Mouse (Mus musculus): Measurements from ENCODE around the gene Cxcr4. TPM values are rescaled to one million over a fixed set of nuclear protein-coding genes. Genes with fewer than 3 reads are reported as not detected.
"Not testable (repeated sequence)": the region's sequence is repeated elsewhere in the genome, so short reads cannot be mapped to it uniquely, and the experiment has no call there.

The Cxcr4 gene
- total RNA-seq, 2 experiments from 2014 or later: 6.0 to 6.7 TPM

DNA sequence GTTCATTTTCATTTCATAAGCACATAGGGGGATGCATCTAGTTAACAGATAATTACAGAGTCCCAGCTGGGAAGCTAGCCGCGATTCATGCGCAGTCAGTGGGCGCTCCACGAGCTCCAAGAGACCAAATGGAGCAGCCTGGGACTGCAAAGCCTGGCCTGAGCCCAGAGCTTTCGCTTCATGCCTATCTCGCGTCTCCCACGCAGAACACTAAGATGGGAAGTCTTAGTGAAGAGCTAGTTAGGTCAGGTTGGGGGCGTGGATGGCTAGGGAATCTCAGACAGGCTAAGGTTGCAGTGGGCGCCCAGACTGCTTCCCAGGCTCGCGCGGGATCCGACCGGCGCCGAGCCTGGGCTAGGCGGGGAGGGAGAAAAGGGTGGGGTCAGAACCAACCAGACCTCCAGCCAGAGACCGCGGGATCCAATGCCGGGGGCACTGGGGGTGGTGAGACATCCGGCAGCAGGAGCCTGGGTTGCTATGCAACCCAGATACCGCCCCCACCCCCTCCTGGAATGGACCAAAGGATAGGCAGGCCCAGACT, 938 bp upstream of the Cxcr4 start:
- peak; percentile 64 to 83 for DNase-seq (ENCODE audit: low spot score in 2 of 2)
- peak overlapping the region; percentile 60 for H3K4me3 ChIP-seq
- peak overlapping the region; percentile 83 for H3K27ac ChIP-seq
- no peak for TF ChIP-seq CTCF (conservative IDR thresholded peaks at IDR 0.05)

DNA sequence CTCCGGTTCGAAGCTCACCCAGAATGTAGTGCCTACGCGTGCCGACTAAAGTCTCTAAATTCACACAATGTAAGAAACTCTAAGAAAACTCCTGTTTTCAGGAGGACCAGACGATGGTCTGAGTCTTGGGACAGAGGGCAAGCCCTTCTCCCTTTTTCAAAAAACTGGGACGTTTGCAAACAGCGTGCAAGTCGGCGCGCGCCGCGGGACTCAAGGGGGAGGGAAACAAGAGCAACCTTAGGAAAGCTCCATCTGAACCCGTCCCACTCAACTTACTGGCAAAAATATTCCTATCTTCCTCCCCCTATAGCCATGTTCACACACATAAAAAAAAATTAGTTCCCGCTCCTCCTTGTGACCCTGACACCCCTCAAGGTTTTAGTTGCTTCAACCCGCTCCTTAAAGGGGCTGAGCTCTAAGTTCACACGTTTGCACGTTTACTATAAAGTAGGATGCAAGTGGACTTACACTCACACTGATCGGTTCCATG, 327 bp downstream of the Cxcr4 start:
- DNase-seq (ENCODE audit: low spot score in 2 of 2): no peak
- H3K27ac ChIP-seq: peak overlapping the region; percentile 83; the same call in 1 of the 2 replicates
- TF ChIP-seq CTCF (conservative IDR thresholded peaks at IDR 0.05): no peak
- H3K4me3 ChIP-seq: peak overlapping the region; percentile 60

DNA sequence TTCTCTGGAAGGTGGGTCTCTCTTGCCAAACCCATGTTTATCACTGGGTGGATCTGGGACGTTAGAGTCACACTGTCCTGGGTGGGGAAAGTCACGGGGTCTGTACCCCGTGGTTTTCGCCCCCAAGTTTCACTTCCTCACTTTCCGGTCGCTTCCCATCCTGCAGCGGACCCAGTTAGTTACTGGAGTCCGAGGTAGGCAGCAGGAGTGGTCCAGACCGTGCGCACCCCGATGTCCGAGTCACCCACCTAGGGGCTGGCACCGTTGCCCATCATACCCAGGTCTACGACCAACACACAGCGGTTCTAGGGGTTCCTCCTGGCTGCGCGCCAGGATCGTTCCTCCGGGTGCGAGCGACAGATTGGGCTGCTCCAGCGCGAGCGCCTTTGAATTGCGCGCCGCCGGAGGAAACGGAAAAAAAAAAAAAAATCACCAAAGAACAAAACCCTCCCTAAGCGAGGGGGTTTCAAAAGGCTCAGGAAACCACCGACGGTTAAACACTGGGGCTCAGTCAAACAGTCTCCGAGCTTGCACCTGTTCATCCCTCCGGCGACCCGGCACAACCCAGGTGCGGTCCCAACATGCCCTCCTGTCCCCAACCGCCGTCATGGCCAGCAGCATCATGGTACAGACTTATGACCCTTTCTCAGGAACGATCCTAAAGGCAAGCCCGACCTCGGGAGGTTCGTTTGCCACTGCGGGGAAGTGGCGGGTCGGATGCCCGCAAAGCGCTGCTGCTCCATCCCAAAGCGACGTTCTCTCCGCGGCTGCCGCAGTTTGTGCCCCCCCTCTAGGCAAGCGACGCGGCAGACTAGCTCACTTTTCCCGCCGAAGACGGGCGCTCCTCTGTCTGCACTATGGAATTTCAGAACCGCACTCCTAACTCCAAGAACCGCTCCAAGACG, 1.0 kb downstream of the Cxcr4 start:
- Histone ChIP-seq H3K27ac (peak overlapping the region; percentile 83; the same call in 1 of the 2 replicates), H3K4me3 (peak overlapping the region; percentile 60)
- no peak for TF ChIP-seq CTCF (conservative IDR thresholded peaks at IDR 0.05)
- DNase-seq (ENCODE audit: low spot score in 2 of 2): peak in 1 of 2 experiments; percentile 23

DNA sequence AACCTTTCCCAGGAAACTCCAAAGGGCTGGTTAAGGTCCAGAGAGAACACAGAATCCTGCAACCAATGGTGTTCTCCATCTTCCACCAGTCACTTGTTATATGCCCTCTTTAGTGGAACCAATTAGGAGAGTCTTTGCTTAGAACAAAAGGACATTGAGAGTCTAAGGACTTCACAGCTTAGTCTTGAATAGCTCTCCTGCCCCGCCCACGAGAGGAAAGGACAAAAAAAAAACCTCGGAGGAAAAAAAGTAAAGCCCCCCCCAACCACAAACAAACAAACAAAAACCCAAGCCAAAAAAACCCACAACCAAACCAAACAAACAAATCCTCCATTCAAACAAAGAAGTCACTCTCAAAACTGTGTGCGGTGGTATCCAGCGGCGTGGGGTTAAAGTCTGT, 2.1 kb downstream of the Cxcr4 start:
- Histone ChIP-seq H3K4me3 (no peak overlapping the region), H3K27ac (no peak overlapping the region)
- TF ChIP-seq CTCF (conservative IDR thresholded peaks at IDR 0.05): no peak
- no peak for DNase-seq (ENCODE audit: low spot score in 2 of 2)

DNA sequence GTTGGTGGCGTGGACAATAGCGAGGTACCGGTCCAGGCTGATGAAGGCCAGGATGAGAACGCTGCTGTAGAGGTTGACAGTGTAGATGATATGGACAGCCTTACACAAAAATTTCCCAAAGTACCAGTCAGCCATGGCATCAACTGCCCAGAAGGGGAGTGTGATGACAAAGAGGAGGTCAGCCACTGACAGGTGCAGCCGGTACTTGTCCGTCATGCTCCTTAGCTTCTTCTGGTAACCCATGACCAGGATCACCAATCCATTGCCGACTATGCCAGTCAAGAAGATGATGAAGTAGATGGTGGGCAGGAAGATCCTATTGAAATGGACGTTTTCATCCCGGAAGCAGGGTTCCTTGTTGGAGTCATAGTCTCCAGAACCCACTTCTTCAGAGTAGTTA, 2.6 kb downstream of the Cxcr4 start:
- Histone ChIP-seq H3K4me3 (no peak overlapping the region), H3K27ac (no peak overlapping the region)
- DNase-seq (ENCODE audit: low spot score in 2 of 2): no peak
- TF ChIP-seq CTCF (conservative IDR thresholded peaks at IDR 0.05): no peak

DNA sequence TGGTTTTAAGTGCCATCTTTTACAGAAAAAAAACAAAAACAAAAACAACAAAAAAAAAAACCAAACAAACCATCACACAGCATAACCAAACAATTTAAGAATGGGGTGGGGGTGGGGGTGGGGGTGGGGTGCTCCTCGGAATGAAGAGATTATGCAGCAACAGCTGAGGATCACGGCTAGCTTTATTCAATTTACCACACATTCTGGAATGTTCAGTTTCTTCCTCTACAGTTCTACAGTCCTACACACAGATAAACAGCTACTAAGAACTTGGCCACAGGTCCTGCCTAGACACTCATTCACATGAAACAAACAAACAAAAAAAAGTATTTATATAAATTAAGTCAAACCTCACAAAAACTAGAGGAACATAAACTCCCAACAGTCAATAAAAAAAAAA, 3.8 kb downstream of the Cxcr4 start:
- TF ChIP-seq CTCF (conservative IDR thresholded peaks at IDR 0.05): no peak
- Histone ChIP-seq H3K27ac (no peak overlapping the region), H3K4me3 (no peak overlapping the region)
- DNase-seq (ENCODE audit: low spot score in 2 of 2): no peak

DNA sequence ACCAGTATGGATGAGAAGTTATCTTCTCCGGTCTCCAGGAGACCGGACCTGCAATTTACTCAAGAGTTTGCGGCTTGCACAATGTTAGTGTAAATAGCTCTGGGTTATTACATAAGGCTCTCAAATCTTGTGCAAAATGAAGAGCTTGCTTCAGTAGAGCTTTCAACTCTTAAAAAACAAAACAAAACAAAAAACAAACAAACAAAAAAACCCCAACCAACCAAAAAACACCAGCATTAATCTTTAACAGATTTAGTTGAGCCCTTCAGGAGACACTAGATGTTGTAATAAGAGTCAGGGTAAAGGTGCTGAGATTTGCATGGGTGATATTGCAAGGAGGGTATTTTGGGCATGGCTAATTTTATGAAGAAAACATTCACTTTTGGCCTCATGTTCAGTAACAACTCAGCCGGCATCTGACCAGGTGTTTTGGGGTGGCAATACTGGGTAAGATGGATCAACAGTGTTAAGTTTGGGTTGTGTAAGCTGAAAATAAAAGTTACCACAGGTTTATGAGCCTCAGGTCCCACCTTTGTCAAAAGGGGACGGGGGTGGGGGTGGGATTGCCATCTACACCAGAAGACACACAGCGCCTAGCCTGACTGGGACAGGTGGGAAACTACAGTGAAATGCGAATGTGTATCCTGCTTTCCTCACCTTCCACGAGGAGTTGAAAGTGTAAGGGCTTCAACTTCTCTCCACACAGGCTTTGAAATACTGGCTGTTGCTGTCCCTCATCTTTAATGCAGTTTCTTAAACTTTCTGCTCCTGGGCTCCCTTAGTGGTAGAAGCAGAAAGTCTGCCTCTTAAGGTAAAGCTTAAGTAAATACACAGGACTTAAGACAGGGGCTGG, 4.9 kb downstream of the Cxcr4 start:
- TF ChIP-seq CTCF (conservative IDR thresholded peaks at IDR 0.05): no peak
- H3K4me3 ChIP-seq: no peak overlapping the region
- DNase-seq (ENCODE audit: low spot score in 2 of 2): no peak
- H3K27ac ChIP-seq: no peak overlapping the region

DNA sequence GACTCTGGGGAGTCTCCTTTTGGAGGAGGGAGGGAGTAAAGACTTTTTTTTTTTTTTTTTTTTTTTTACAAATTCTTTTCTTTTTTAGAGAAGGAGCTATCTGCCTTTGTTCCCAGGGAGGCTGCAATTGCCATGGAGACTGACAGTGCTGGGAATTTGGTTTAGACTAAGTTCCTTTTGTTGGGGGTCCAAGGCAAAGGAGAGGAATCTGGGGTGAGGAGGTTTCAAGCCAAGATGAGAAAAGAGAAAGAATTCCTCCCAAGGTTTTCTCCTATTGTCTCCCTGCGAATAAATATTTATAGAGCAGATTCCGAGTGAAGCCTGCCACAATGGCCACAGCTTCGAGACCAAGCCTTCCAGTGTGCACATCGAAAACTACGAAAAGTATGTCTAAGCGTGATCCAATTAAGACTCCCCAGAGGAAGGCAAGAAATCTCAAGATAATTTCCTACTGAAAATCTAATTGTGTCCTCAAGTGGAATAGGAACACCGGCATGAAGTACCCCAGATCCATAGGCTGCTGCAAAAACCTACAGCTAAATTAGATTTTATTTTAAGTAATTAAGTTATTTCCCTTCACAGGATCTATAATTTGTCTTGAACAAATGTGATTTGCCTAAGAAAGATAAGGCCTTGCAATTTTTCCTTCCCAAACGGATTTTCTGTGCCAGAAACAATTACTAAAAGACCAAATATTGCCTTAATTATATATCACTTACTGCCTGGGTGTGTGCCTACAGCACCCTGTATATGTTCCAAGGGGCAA, 5.7 kb downstream of the Cxcr4 start:
- TF ChIP-seq CTCF (conservative IDR thresholded peaks at IDR 0.05): no peak
- no peak overlapping the region for H3K27ac ChIP-seq
- no peak overlapping the region for H3K4me3 ChIP-seq
- no peak for DNase-seq (ENCODE audit: low spot score in 2 of 2)

DNA sequence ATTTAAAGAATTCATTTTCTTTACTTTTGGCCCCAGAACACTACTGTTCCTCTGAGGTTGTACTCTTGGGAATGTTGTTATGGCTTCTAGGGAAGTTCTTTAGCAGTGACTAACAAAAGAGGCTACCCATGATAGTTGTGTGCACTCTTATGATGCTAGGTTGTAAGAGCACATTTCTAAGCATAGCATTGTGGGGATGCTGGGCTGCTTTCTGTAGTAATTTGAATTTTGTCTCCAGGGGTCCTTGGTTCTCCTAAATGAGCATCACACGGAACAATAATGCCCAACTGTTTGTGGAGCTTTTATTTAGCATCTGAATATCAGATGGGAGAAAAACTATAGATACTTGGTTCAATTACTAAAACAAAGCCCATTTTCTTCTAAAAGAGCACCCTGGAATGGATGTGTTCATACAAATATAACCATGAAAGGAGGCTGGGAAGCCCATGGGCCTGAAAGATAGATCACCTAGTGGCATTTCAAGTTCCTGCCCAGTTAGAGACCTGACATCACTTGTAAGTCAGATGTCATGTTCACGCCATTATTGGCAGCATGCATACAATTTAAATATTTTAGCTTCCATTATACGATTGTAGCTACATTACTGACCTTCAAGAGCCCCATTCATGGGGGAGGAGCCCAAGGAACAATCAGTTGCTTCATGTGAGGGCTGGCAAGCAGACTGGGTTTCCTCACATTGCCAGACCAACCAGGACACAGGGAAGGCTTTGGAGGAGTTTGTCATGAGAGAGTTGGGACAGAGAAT, 6.5 kb downstream of the Cxcr4 start:
- no peak for TF ChIP-seq CTCF (conservative IDR thresholded peaks at IDR 0.05)
- Histone ChIP-seq H3K27ac (no peak overlapping the region), H3K4me3 (no peak overlapping the region)
- no peak for DNase-seq (ENCODE audit: low spot score in 2 of 2)

DNA sequence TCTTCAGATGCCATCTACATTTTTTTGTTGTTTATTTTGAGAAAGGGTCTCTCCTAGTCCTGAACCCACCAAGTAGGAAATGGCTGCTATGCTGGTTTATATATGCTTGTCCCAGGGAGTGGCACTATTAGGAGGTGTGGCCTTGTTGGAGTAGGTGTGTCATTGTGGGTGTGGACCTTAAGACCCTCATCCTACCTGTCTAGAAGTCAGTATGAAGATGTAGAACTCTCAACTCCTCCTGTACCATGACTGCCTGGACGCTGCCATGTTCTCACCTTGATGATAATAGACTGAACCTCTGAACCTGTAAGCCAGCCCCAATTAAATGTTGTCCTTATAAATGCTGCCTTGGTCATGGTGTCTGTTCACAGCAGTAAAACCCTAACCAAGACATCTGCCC, 7.4 kb downstream of the Cxcr4 start:
- H3K4me3 ChIP-seq; DNase-seq (ENCODE audit: low spot score in 2 of 2); H3K27ac ChIP-seq: not testable (repeated sequence)

DNA sequence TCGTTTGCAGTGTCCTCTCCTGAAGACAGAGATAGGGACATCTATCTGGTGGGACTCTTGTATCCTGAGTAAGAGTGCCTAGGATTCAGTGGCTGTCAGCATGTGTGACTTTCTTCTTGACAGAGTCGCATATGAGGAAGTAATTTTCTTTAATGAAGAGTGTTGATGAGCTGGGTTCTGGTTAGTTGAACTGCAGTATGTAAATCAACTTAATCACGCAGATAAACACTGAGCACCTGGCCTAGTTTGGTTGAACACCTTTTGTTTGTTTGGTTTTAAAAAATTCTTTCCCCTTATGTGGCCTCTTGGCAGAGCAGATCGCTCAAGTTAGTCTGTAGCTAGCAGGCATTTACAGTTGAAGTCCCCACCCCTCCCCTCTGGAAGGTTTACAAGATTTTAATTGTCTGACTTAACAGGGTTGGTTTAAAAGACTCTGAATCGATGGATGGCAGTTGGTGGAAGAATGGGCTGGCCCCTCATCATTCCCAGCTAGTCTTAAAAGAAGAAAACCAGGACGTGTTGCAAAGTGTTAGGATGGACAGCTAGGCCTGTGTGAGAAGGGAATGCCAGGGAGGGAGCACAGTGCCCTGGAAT, 8.7 kb downstream of the Cxcr4 start:
- no peak overlapping the region for H3K27ac ChIP-seq

More for the DNA sequence above, 8.7 kb downstream of the Cxcr4 start:
- no peak for TF ChIP-seq CTCF (conservative IDR thresholded peaks at IDR 0.05)
- no peak overlapping the region for H3K4me3 ChIP-seq
- DNase-seq (ENCODE audit: low spot score in 2 of 2): no peak
